Mouse (Mus musculus) liver, adult 2 months (tissue): ENCODE data around the gene Rcc1l. TPM values are rescaled to one million over a fixed set of nuclear protein-coding genes. Genes with fewer than 3 reads are reported as not detected.

Source experiments
- DNase-seq: peaks from one replicate; pipeline ENCODE4 v3.0.0-alpha.2; 2011; ENCODE audit warnings: low read depth, low spot score; ENCODE audit errors: extremely low read depth
- H3K27ac ChIP-seq: fragments of 200-500 bp; replicated peaks from 2 replicates; pipeline ENCODE4 v1.5.1; 2012; ENCODE audit warnings: low read depth, mild to moderate bottlenecking, control low read depth, inconsistent platforms, low read length; ENCODE audit not compliant: insufficient read depth
- H3K27me3 ChIP-seq: fragments of 200-500 bp; 2 replicates; pipeline ENCODE4 v1.6.1; 2012; ENCODE audit warnings: mild to moderate bottlenecking, moderate library complexity, low read length, inconsistent platforms; ENCODE audit not compliant: control insufficient read depth, insufficient read depth
- H3K36me3 ChIP-seq: fragments of 200-500 bp; 2 replicates; pipeline ENCODE4 v1.6.1; 2012; ENCODE audit warnings: low read length, inconsistent platforms; ENCODE audit not compliant: control insufficient read depth, insufficient read depth
- H3K4me1 ChIP-seq: fragments of 200-500 bp; 2 replicates; pipeline ENCODE4 v1.6.1; 2011; ENCODE audit warnings: low read length; ENCODE audit not compliant: control insufficient read depth, insufficient read depth
- H3K4me3 ChIP-seq: fragments of 200-500 bp; 2 replicates; pipeline ENCODE4 v1.5.1; 2011; ENCODE audit warnings: low read depth, mild to moderate bottlenecking, control low read depth, low read length, moderate library complexity; ENCODE audit not compliant: insufficient read depth
- H3K79me2 ChIP-seq: fragments of 200-500 bp; 2 replicates; pipeline ENCODE4 v1.6.1; 2012; ENCODE audit warnings: inconsistent platforms, mild to moderate bottlenecking, low read length, moderate library complexity; ENCODE audit not compliant: control insufficient read depth, insufficient read depth
- H3K9ac ChIP-seq: fragments of 200-500 bp; 2 replicates; pipeline ENCODE4 v1.6.1; 2012; ENCODE audit warnings: low read depth, mild to moderate bottlenecking, control low read depth, inconsistent platforms, low read length
- CTCF ChIP-seq: fragments of 200-500 bp; IDR thresholded peaks from 2 replicates; pipeline ENCODE4 v1.5.1; 2011; ENCODE audit warnings: low read depth, low read length, control low read depth
- POLR2A ChIP-seq: fragments of 200-500 bp; IDR thresholded peaks from 2 replicates; pipeline ENCODE4 v1.6.1; 2011; ENCODE audit warnings: low read length, control low read depth; ENCODE audit not compliant: insufficient read depth; ENCODE audit errors: extremely low read depth
- WGBS: fragments of 180-500 bp; shearing (Covaris S2); methylation state at CpG from one replicate; pipeline ENCODE4 v1.1.7; 2018; 5-methylcytosine and 5-hydroxymethylcytosine counted together
- polyA plus RNA-seq: library from polyadenylated mRNA; depleted of rRNA; stranded (reverse); fragments of >200 nt; gene quantifications from 2 replicates; pipeline ENCODE4 v1.2.3, GENCODE M21; 2012
- total RNA-seq: library from RNA; depleted of rRNA; stranded (reverse); fragments of >200 nt; gene quantifications from 2 replicates; pipeline ENCODE4 v1.2.3, GENCODE M21; 2014

Rcc1l gene
- total and polyA plus RNA-seq, 2 experiments: 9.9 to 16.4 TPM

DNA sequence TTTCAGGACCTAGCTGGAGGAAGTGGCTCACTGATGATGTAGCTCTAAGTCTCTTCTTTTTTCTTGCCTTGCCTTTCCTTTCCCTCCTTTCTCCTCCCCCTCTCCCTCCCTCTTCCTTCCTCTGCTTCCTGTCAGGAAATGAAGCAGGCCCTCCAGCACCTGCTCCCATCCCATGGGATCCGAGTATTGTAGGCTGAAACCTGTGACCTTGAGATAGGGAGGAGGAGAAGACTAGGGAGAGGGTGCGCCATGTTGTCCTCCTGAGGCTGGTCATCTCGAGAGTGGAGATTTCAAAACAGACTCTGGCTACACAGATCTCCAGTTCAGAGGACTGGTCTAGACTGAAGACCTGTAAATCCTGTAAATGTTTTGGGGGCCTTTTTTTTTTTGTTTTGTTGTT is 5.6 kb upstream of the Rcc1l start:
- Histone ChIP-seq H3K4me3 (no peak overlapping the region), H3K9ac (no peak overlapping the region), H3K27ac (peak overlapping the region; percentile 50), H3K79me2 (no peaks in the 10 kb centered on the region; the same call in 1 of the 2 replicates), H3K4me1 (peaks cover 13% of the 10 kb centered on the region), H3K27me3 (no peaks in the 10 kb centered on the region), H3K36me3 (no peaks in the 10 kb centered on the region)
- TF ChIP-seq POLR2A: no peak
- no peak for TF ChIP-seq CTCF
- DNase-seq: no peak
- WGBS: 19% methylated on average over 3 of the region's 3 CpGs

DNA sequence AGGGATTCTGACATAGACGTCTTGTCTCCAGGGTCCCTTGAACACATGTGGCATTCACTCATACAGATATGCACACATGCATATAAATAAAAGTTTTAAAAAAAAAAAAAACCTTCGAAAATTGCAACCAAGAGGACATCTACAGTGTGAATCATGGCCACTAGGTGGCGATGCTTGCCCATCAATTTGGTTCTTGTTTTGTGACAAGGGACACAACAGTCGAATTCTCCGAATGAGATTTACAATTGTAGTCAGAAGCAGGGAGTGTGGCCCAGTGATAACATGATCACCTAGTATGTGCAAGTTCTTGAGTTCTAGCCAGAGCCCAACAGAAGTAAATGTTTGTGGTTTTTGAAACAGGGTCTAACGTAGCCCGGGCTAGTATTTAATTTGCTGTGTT is 3.3 kb upstream of the Rcc1l start:
- Histone ChIP-seq H3K4me1 (peaks cover 19% of the 10 kb centered on the region), H3K4me3 (no peak overlapping the region), H3K36me3 (no peaks in the 10 kb centered on the region), H3K27me3 (no peaks in the 10 kb centered on the region), H3K79me2 (peaks cover 8% of the 10 kb centered on the region; the same call in 1 of the 2 replicates), H3K27ac (no peak overlapping the region), H3K9ac (no peak overlapping the region)
- peak; percentile 74 for DNase-seq
- 5% methylated on average over 7 of the region's 7 CpGs for WGBS
- TF ChIP-seq CTCF: peak; percentile 47
- TF ChIP-seq POLR2A: no peak

DNA sequence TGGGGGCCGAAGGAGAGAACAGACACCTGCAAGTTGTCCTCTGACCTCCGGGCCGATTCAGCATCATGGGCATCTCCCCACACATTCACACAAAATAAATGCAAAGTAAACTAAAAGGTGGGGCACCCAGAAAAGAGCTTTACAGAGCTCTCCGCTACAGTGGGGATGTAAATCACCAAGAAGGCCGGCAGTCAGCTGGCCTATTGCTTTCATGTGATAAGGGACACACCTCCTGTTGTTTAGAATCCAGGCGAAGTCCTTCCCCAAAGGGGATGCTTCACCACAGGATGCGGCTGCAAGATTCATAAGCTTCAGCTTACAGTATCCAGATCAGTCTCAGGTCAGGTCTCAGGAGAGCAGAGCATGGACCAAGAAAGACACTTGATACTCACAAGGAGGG is 2.0 kb upstream of the Rcc1l start:
- Histone ChIP-seq H3K4me3 (no peak overlapping the region), H3K4me1 (peaks cover 17% of the 10 kb centered on the region), H3K9ac (no peak overlapping the region), H3K79me2 (peaks cover 8% of the 10 kb centered on the region; the same call in 1 of the 2 replicates), H3K27ac (no peak overlapping the region), H3K36me3 (no peaks in the 10 kb centered on the region), H3K27me3 (no peaks in the 10 kb centered on the region)
- no peak for DNase-seq
- TF ChIP-seq POLR2A (no peak), CTCF (no peak)
- WGBS: 78% methylated on average over 7 of the region's 7 CpGs

DNA sequence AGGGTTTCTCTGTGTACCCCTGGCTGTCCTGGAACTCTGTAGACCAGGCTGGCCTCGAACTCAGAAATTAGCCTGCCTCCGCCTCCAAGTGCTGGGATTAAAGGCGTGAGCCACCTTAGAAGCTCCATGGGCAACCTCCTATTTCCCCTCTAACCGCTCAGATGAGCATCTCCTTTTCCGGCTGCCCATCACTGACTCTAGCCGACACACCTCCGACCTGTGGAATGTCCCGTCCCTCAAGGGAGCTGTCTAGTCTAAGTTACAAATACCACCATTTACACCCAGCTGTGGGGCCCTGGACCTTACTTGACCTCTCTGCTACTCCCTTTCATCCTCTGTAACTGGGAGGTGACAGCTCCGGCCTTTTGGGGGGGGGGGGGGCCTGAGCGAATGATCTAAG is 878 bp downstream of the Rcc1l start:
- Histone ChIP-seq H3K36me3 (no peaks in the 10 kb centered on the region), H3K27ac (peak overlapping the region; percentile 61), H3K9ac (peak overlapping the region; percentile 80), H3K27me3 (no peaks in the 10 kb centered on the region), H3K4me1 (peaks cover 6% of the 10 kb centered on the region; the same call in 1 of the 2 replicates), H3K4me3 (peak overlapping the region; percentile 90), H3K79me2 (peaks cover 8% of the 10 kb centered on the region; the same call in 1 of the 2 replicates)
- TF ChIP-seq CTCF (no peak), POLR2A (no peak)
- WGBS: 14% methylated on average over 10 of the region's 10 CpGs
- DNase-seq: no peak

DNA sequence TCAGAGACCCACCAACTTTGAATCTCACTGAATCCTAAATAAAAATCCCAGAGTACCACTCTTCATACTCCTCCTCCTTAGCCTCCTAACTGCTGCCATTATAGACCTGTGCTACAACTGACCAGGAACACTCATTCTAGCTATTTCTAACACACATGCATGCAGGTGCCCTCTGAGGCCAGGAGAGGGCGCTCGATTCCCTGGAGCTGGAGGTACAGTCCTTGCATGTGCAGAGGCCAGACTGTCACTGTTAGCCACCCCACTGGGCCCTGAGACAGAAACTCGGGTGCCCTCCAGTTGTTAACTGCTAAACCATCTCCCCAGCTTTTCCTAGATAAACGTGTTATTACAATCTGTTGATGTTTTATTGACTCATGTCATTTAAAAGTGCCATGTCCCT is 3.4 kb downstream of the Rcc1l start:
- DNase-seq: peak; percentile 31
- H3K4me3 ChIP-seq: no peak overlapping the region
- H3K79me2 ChIP-seq: peaks cover 8% of the 10 kb centered on the region; the same call in 1 of the 2 replicates
- TF ChIP-seq POLR2A: no peak
- TF ChIP-seq CTCF: peak; percentile 85
- peaks cover 9% of the 10 kb centered on the region; the same call in 1 of the 2 replicates for H3K4me1 ChIP-seq
- H3K27me3 ChIP-seq: no peaks in the 10 kb centered on the region
- 40% methylated on average over 4 of the region's 4 CpGs for WGBS
- no peaks in the 10 kb centered on the region for H3K36me3 ChIP-seq
- no peak overlapping the region for H3K9ac ChIP-seq
- H3K27ac ChIP-seq: no peak overlapping the region

DNA sequence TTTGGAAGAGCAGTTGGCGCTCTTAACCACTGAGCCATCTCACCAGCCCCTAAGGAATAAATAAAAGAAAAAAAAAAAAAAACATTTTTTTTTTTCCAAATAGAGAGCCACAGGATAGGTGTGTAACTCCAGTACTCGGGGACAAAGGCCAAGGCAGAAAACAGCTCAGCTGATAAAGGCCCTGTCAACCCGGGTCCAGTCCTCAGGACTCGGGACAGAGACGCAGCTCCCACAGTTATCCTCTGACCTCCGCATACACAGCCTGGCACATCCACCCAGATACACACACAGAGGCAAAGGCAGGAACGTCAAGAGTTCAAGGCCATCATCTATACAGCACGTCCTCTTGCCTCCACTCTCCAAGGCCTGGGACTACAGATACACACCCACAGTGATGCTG is 6.4 kb downstream of the Rcc1l start:
- no peaks in the 10 kb centered on the region; the same call in 1 of the 2 replicates for H3K79me2 ChIP-seq
- H3K4me3 ChIP-seq: no peak overlapping the region
- H3K9ac ChIP-seq: no peak overlapping the region
- WGBS: 45% methylated on average over 8 of the region's 8 CpGs
- H3K36me3 ChIP-seq: no peaks in the 10 kb centered on the region
- peaks cover 2% of the 10 kb centered on the region; the same call in 1 of the 2 replicates for H3K4me1 ChIP-seq
- DNase-seq: peak; percentile 75
- TF ChIP-seq POLR2A: no peak
- no peak overlapping the region for H3K27ac ChIP-seq
- H3K27me3 ChIP-seq: no peaks in the 10 kb centered on the region
